Mouse (Mus musculus): ENCODE results near the gene Prrg2.
"Not testable (repeated sequence)": the region's sequence is repeated elsewhere in the genome, so short reads cannot be mapped to it uniquely, and the experiment has no call there.

The Prrg2 gene

DNA sequence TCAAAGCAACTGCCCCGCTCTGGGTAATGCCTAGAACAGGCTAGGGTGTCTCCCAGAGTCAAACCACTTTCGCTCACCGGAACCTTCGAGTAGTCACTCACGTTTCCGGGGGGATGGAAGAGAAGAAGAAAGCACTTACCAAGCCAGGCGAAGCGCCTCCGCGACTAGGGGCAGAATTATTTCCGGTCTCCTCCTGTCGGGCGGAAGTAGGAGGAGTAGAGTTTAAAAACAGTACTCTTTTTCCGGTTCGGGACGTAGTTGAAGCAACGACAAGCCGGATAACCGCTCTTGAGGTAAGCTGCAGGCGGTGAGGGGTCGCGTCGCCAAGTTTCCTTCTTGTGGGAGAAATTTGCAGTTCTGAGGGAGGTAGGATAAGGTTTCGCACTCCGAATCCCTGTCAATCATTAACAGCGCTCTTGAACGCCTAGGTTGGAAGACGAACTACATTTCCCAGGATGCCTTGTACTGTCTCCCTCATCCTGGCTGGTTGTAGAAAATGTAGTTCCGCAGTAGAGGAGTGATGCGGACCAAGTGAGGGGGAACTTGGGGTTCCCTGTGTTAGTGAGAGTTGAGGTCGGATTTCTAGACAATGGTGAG is at the start of gene Prrg2, which contains the start of gene Nosip:
TSS of gene Prrg2 (minus strand) at position 439 of the 597 bp plus-strand sequence.
TSS of gene Nosip (plus strand) at position 191 of the 597 bp plus-strand sequence.
- CTCF ChIA-PET, result no interaction called here

DNA sequence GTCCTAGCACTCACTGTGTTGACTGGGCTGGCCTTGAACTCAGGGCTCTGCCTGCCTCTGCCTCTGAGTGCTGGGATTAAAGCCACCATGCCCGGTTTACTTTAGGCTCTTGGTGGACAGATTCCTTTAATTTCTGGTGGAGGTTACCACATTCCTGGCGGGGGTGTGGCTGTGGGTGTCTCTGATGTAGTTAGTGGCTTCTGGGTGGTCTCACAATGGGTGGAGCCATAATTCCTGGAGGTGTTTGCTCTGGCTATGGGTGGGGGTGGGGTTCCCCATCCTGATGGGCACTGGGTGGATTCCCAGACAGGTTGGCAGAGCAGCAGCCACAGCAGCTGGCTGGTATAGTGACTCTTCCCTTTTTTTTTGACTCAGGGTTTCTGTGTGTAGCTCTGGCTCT is 49.5 kb upstream of the Prrg2 start:
- CTCF ChIA-PET, result no interaction called here

DNA sequence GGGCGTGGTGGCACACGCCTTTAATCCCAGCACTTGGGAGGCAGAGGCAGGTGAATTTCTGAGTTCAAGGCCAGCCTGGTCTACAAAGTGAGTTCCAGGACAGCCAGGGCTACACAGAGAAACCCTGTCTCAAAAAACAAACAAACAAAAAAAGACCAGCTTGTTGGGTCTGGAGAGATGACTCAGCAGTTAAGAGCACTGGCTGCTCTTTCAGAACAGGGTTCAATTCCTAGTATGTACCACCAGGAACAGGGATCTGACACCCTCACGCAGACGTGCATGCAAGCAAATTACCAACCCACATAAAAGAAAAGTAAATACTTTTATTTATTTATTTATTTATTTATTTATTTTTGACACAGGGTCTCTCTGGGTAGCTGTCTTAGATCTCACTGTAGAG is 47.6 kb upstream of the Prrg2 start:
- CTCF ChIA-PET, result not testable (repeated sequence)

DNA sequence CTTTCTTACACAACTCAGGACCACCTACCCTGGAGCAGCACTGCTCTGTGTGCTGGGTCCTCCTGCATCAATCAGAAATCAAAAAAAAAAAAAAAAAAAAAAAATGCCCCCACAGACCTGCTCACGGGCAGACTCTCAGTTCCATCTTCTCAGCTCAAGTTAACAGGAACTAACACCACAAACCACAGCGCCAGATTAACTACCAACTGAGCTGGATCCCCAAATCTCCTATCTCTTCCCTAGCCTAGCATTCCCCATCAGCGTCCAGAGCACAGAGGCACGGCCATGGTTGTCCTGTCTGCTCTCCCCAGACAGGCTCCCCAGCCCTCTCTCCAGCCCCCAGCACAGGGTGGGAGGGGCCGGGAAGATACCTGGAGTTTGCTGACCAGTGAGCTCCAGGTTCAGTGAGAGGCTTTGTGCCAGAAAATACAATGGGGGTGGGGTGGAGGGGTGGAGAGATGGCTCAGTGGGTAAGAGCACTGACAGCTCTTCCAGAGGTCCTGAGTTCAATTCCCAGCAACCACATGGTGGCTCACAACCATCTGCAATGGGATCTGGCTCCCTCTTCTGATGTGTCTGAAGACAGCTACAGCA is 44.7 kb upstream of the Prrg2 start:
- CTCF ChIA-PET, result interaction anchor here (0.7 kb wide), 1 partner anchor 31 kb away, joined by 3 read pairs; no protein-coding TSS in a partner anchor

DNA sequence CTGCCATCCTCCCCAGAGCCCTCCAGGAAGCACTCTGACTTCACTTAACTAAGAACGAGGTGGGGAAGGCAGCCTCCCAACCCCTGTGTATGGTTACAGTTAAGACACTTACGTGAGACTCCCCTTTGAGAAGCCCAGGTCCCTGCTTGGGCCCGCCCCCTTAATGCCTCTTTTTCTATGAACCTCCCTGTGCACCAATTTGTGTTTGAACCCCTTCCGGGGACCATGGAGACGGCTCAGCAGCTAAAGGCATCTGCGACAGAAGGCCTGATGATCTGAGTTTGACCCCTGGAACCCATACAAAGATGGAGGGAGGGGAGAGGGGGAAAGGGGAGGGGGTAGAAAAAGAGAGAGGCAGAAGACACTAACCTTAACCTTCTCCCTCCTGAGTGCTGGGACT is 44.0 kb upstream of the Prrg2 start:
- CTCF ChIA-PET, result interaction anchor here (0.8 kb wide), 1 partner anchor 10 kb away, joined by 5 read pairs; no protein-coding TSS in a partner anchor

DNA sequence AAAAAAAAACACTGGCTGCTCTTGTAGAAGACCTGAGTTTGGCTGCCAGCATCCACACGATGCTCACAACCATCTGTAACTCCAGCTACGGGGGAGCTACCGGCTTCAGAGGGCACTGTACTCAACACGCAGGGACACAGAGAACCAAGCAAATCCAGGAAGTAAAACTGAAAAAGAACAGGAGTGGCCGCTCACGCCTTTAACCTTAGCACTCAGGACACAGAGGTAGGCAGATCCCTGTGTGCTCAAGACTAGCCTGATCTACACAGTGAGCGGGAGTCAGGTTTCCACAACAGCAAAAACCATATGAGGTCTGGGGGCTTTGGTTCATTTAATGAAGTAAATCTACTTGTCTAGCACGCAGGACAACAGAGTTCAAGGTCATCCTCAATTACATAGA is 43.0 kb upstream of the Prrg2 start:
- CTCF ChIA-PET, result no interaction called here

DNA sequence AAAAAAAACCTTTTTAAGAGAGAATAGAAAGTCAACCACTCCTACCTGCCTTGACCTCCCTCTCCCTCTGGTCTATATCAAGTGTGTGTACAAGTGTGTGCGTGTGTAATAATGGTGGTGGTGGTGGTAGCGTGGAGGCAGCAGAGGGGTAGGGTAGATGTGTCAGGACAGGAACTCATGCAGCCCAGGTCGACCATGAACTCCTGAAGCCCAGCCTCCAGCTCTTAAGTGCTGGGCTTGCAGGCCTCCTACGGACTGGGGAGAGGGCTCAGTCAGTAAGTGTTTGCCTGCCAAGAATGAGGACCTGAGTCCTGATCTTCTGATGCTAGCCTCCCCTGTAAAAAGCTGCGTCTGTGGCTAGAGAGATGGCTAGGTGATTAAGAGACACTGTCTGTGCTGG is 42.5 kb upstream of the Prrg2 start:
- CTCF ChIA-PET, result no interaction called here

DNA sequence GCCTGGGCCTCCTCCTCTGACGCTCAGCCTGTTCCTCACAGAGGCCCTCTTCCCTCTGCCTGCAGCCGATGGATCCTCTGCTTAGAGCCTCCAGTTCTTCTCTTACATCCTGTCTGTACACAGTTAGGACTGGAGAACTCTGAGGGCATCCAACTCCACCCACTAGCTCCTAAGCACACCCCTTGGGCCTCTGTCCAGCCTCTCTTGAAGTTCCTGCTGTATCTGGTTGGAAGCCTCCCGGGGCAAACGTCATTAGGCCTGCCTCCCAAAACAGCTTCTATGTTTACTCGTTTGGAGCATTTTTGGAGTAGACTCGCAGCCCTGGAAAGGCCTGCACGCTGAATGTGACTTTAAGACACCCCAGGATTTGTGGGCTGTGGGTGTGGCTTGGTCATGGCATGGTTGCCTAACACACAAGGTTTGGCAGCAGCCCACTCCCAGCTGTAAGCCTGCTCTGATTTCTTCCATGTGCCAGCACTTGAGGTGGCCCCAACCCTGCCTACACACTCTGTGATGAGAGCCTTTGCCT is 41.2 kb upstream of the Prrg2 start, which contains the start of gene Fcgrt:
TSS of gene Fcgrt (minus strand) at position 200 of the 529 bp plus-strand sequence.
- CTCF ChIA-PET, result no interaction called here

DNA sequence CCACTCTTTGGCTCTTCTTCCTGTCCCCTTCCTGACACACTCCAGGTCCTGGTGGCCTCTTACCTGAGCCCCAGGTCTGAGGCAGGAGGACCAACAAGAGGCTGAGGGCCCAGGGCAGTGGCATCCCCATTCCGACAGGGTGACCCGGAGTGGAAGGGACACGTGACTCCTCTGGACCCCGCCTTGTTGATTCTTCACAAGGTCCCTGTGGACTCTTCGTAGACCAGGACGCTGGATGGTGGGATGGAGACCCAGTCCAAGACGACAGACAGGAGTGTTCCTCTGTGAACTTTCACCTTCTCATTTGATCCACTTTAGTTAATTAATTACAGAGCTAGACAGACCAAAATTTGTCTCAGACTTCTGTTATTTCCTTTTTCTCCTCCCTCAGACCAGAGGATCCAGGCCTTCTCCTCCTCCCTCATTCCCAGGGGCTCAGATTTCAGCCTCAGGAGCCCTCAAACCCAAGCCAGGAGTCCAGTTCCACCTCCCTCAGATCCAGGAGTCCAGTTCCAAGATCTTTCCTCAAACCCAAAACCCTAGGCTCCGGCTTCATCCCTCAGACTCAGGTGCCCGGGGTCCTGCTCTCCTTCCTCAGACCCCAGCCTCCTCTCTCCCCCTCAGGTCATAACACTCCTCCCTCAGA is 40.6 kb upstream of the Prrg2 start:
- CTCF ChIA-PET, result no interaction called here

DNA sequence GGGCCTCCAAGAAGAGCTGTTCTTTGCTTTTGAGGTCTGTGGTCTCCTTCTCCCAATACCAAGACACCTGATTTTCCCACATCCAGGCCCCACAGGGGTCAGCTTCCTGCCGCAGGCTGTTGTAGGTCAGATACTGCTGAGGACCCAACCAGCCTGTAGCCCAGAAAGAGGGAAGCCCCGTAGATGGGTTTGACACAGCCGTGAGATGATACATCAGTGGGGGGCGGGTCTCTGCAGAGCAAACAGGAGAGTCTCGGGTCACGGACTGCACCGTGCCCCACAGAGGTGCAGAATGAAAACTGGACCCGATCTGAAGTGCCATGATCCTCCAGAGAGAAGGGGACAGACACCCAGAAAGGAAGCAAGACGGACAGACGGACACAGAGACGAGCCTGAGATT is 40.0 kb upstream of the Prrg2 start:
- CTCF ChIA-PET, result no interaction called here

DNA sequence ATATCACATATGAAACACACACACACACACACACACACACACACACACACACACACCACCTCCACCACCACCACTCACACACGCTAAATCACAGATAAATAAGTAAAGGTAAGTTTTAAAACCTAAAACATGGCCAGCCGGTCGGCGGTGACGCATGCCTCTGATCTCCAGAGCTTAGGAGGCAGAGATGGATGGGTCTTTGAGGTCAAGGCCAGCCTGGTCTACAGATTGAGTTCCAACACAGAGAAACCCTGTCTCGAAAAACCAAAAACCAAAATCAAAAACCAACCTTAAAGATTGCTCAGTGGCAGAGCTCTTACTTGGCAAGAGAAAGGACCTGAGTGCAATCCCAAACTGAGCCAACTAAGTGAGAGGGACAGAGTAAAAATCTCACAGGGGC is 37.6 kb upstream of the Prrg2 start:
- CTCF ChIA-PET, result no interaction called here

DNA sequence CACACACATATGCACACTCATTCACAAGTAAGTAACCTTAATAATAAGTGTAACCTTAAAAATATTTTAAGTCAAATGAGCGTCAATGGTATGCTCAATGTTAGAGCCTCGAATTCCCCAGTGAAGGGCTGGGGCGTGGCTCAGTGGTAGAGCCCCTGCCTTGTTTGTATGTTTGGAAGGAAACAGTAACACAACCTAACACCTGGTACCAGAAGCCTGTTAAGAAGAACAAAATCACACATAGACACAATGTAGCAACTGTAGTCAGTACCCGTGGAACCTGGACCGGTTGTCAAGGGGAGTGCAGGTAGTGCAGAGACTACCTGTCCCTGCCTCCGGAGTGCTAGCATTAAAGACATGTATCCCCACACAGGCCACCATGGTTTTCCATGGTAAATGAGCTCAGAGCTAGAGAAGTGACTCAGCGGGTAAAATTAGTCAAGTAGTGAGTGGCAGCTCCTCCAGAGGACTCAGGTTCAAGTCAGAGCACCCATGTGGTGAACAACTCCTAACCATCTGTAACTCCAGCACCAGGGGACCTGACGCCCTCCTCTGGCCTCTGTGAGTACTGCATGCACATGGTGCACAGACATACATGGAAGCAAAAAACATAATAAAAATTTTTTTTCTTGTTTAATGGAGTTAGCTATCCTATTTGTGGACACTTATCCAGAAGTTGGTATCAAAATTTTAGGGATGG is 36.2 kb upstream of the Prrg2 start:
- CTCF ChIA-PET, result no interaction called here

DNA sequence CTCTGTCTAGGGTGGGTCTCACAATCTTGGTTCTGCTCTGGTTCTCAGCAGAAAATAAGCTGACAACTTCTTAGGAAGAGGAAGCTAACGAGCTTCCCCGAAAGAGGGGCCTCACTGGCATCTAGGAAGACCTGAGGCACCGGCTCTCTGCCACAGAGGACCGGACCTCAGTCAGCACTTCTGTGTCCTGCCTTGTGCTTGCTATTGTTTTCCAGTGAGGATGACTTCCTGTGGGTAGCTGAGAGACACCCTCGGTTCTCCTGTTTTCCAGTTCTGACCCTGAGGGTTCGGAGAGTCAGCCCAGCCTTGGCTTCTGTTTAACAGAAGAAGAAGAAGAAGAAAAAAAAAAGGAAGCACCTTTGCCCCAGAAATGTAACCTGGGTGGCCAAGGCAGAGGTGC is 35.0 kb upstream of the Prrg2 start:
- CTCF ChIA-PET, result no interaction called here

DNA sequence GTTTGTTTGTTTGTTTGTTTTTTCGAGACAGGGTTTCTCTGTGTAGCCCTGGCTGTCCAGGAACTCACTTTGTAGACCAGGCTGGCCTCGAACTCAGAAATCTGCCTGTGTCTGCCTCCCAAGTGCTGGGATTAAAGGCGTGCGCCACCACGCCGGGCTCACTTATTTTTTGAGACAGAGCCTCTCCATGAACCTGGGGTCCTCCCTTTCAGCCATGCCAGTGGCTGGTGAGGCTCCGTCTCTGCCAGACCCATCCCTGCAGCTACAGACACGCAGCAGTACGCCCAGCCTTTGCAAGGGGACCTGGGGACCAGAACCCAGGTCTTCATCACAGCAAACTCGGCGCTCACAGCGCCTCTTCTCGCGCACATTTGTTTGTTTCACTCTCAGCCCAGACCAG is 33.5 kb upstream of the Prrg2 start:
- CTCF ChIA-PET, result interaction anchor here (0.6 kb wide), 1 partner anchor 10 kb away, joined by 5 read pairs; no protein-coding TSS in a partner anchor

DNA sequence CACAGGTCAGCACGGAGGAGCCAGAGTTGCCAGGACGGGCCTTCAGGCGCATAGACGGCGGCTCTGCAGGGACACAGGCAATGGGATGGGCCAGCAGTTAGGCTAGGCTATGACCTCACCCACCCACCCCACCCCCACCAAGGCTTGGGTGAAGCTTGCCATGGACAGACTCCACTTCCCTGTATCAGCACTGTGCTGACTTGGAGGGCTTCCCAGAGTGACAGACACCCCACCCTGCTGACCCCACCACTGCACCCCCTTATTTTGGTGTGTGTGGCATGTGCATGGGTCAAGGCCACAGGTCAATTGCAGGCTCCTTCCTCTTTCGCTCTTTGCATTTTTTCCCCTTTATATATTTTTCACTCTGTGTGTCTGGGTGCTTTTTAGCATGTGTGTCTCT is 32.9 kb upstream of the Prrg2 start:
- CTCF ChIA-PET, result no interaction called here

DNA sequence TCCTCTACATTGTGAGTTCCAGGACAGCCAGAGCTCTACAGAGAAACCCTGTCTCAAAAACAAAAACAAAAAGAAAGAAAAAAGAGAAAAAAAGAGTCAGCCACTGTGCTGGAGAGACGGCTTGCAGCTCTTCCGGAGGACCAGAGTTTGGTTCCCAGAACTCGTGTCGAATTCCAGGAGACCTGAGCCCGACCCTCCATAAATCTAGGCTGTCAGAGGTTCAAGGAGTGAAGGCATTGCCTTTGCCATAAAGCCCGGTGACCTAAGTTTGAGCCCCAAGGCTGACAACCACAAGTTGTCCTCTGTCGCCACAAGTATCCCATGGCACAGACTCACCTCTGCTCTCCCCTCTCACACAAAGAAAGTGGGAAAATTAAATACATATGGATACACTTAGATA is 31.6 kb upstream of the Prrg2 start:
- CTCF ChIA-PET, result no interaction called here

DNA sequence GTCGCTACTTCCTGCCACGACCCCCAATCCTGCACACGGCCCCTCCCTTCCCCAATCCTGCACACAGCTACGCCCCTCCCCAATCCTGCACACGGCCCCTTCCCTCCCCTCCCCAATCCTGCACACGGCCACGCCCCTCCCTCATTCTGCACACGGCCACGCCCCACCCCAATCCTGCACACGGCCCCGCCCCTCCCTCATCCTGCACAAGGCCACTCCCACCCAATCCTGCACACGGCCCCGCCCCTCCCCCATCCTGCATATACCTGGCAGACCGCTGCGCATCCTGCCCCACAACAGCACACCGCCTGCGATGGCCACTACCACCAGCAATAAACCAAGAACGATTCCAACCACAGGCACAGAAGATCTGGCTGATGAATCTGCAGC is 31.0 kb upstream of the Prrg2 start:
- CTCF ChIA-PET, result interaction anchor here (0.6 kb wide), 1 partner anchor 324 kb away, joined by 6 read pairs; no protein-coding TSS in a partner anchor

DNA sequence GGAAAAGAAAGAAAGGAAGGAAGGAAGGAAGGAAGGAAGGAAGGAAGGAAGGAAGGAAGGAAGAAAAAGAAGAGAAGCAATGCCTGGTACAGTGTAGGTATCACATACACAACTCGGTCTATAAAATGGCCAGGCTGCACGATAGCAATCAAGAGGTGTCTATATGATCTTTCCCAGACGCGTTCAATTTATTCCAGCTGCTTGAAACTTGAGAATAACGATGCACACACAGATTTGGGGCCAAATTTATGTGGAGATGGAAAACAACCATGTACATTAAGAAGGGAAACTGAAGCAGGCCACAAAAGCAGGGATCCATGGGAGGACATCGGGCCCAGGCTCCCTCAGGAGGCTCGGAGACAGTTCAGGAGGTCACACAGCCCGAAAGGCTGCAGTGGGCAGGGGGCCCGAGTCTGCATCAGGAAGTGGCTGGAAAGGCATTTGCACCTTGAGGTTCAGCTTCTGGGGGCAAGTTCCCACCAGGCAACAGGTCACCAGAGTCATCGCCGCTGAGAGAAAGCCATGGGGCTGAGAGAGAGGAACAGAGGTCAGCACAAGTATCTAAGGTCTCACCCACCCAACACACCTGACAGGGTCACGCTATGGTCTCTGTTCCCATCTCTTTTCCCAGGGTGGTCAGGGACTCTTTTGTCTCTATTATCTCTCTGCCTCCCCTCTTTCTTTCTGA is 30.5 kb upstream of the Prrg2 start:
- CTCF ChIA-PET, result interaction anchor here (0.6 to 0.7 kb wide), 2 partner anchors 53 to 325 kb away, joined by 6 to 23 read pairs; no protein-coding TSS in a partner anchor

DNA sequence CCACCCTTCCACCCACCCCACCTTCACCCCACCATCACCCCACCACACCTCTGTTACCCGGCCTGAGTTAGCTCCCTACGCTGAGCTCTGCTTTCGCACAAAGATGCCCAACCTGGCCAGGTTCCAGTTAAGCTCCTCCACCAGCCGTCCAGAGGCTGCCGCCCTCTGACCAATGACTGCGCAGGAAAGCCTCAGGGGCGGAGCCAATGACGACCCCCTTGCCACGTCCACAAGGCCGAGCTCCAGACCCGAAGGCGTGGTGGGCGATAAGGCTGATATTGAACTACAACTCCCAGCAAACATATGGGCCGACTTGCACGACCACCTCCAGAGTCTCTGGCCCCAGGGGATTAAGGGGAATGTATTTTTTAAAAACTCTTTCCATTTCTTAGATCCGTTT is 29.6 kb upstream of the Prrg2 start, which contains the start of gene Rcn3:
TSS of gene Rcn3 (minus strand) at position 174 of the 400 bp plus-strand sequence.
- CTCF ChIA-PET, result interaction anchor here (0.6 to 0.7 kb wide), 2 partner anchors 46 to 54 kb away, joined by 3 to 23 read pairs; no protein-coding TSS in a partner anchor

DNA sequence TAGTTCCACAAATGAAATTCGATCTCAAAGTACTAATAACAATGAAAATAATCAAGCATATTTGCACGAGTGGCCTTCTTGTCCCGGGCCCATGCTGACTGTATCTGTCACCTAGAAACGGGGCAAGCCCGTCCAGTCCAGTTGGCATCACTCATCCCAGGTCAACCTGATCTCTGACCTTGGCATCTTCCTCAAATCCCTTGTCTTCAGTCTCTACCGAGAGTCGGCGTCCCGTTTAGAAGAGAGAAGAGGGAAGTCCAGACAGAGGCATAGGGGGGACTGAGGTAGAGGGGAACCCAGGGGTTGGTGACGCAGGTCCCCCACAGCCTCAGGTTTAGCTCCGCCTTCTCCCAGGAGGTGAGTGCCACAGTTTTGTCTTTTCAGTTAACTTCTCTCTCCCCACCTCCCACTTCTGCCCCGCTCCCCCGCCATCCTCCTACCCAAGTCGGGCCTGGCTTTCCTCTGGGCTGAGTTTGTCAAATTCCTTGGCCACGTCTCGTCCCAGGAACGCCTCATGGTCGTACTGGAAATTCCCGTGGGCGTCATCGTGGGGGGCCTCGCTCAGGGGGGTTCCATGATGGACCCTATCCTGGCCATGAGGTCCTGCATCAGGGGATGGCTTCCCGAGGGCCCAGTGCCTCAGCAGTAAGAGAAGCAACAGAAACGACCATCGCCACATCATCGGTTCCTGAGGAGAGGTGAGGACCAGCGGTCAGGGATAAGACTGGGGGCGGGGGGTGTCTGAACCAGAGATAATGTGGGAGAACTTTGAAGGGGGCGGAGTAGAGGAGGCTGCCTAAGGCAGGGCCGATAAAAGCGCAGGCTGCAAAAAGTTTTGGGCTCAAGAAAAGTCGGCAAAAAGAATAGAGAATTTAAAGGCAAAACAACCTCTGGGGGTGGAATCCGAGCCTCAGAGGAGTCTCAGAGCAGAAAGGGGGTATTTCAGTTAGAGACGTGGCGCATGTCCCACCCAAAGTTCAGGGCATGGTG is 28.8 kb upstream of the Prrg2 start:
- CTCF ChIA-PET, result no interaction called here
